Mouse (Mus musculus) CH12.LX (cell line): Measurements from ENCODE around the gene Dek. TPM values are rescaled to one million over a fixed set of nuclear protein-coding genes. Genes with fewer than 3 reads are reported as not detected.

Experiments
- DNase-seq: peaks from one replicate; pipeline ENCODE4 v3.0.0-alpha.2; 2013; ENCODE audit errors: extremely low read depth
- H3K27ac ChIP-seq: 2 replicates; pipeline ENCODE4 v1.5.1; 2012; ENCODE audit warnings: low read depth, mild to moderate bottlenecking, control low read depth, moderate library complexity; ENCODE audit not compliant: insufficient read depth
- H3K27me3 ChIP-seq: replicated peaks from 2 replicates; pipeline ENCODE3; 2012; ENCODE audit warnings: inconsistent platforms
- H3K36me3 ChIP-seq, 2 experiments: replicated peaks in 1 of 2; 2 replicates each; pipeline versions ENCODE3 to v1.6.1; 2012; ENCODE audit warnings: inconsistent platforms in 1 of 2, low read length in 1 of 2, mild to moderate bottlenecking in 1 of 2, mixed read lengths in 1 of 2, moderate library complexity in 1 of 2; ENCODE audit not compliant: control insufficient read depth in 1 of 2, insufficient read depth in 1 of 2
- H3K4me1 ChIP-seq, 2 experiments: 2 replicates each; pipeline ENCODE4 v1.6.1; 2012; ENCODE audit warnings: inconsistent platforms in 1 of 2, moderate library complexity in 1 of 2; ENCODE audit not compliant: insufficient read depth in 2 of 2, control insufficient read depth in 1 of 2
- H3K4me2 ChIP-seq: 2 replicates; pipeline ENCODE4 v1.6.1; 2012; ENCODE audit warnings: low read depth, mild to moderate bottlenecking, control low read depth; ENCODE audit not compliant: poor library complexity, insufficient read depth, severe bottlenecking
- H3K4me3 ChIP-seq, 3 experiments: fragments of 150-350 bp in 1 of 3; sonication (generic) in 1 of 3; replicated peaks in 1 of 3; 2 replicates each; pipeline versions ENCODE3 to v1.5.1; 2011 to 2012; ENCODE audit warnings: low read depth in 2 of 3, low read length in 2 of 3, mild to moderate bottlenecking in 2 of 3, moderate library complexity in 2 of 3, control low read depth in 1 of 3, improper control_type of control experiment in 1 of 3, inconsistent platforms in 1 of 3, mixed read lengths in 1 of 3; ENCODE audit not compliant: poor library complexity in 1 of 3
- H3K79me2 ChIP-seq: replicated peaks from 2 replicates; pipeline ENCODE4 v1.6.1; 2012; ENCODE audit warnings: mild to moderate bottlenecking, moderate library complexity; ENCODE audit not compliant: control insufficient read depth, poor library complexity, insufficient read depth, severe bottlenecking; ENCODE audit errors: extremely low read depth
- H3K9ac ChIP-seq: 2 replicates; pipeline ENCODE4 v1.6.1; 2012; ENCODE audit warnings: low read depth, mild to moderate bottlenecking, control low read depth, moderate library complexity; ENCODE audit not compliant: insufficient read depth
- H3K9me3 ChIP-seq: replicated peaks from 2 replicates; pipeline ENCODE3; 2012; ENCODE audit warnings: low read length, inconsistent platforms, mixed read lengths
- CTCF ChIP-seq, 2 experiments: IDR thresholded peaks in 1 of 2; conservative IDR thresholded peaks in 1 of 2; 2 replicates each; pipeline ENCODE4 v1.5.1; 2011 to 2012; ENCODE audit warnings: low read depth in 2 of 2, low read length in 2 of 2, improper control_type of control experiment in 1 of 2, inconsistent platforms in 1 of 2, mild to moderate bottlenecking in 1 of 2, moderate library complexity in 1 of 2
- ELF1 ChIP-seq: IDR thresholded peaks from 2 replicates; pipeline ENCODE4 v1.6.1; 2014; ENCODE audit warnings: low read depth, mild to moderate bottlenecking, inconsistent platforms, low read length, improper control_type of control experiment
- GABPA ChIP-seq: IDR thresholded peaks from 2 replicates; pipeline ENCODE4 v1.6.1; 2012; ENCODE audit warnings: low read depth, low read length, improper control_type of control experiment, inconsistent platforms; ENCODE audit not compliant: insufficient replicate concordance
- HCFC1 ChIP-seq: IDR thresholded peaks from 2 replicates; pipeline ENCODE4 v1.6.1; 2012; ENCODE audit warnings: low read depth, mild to moderate bottlenecking, inconsistent platforms, low read length, improper control_type of control experiment
- MAZ ChIP-seq: IDR thresholded peaks from 2 replicates; pipeline ENCODE4 v1.6.1; 2012; ENCODE audit warnings: low read depth, mild to moderate bottlenecking, inconsistent platforms, low read length, improper control_type of control experiment, moderate library complexity
- MEF2A ChIP-seq: IDR thresholded peaks from 2 replicates; pipeline ENCODE4 v1.6.1; 2014; ENCODE audit warnings: low read depth, mild to moderate bottlenecking, inconsistent platforms, low read length, improper control_type of control experiment, borderline replicate concordance
- MXI1 ChIP-seq: IDR thresholded peaks from 2 replicates; pipeline ENCODE4 v1.6.1; 2011; ENCODE audit warnings: mild to moderate bottlenecking, low read depth, low read length, improper control_type of control experiment
- NELFE ChIP-seq: IDR thresholded peaks from 2 replicates; pipeline ENCODE4 v1.6.1; 2011; ENCODE audit warnings: low read depth, low read length, improper control_type of control experiment
- NRF1 ChIP-seq: IDR thresholded peaks from 2 replicates; pipeline ENCODE4 v1.6.1; 2014; ENCODE audit warnings: low read depth, mild to moderate bottlenecking, inconsistent platforms, low read length, improper control_type of control experiment, moderate library complexity
- PAX5 ChIP-seq: IDR thresholded peaks from 2 replicates; pipeline ENCODE4 v1.6.1; 2012; ENCODE audit warnings: low read length, inconsistent platforms, mixed read lengths
- POLR2A ChIP-seq: IDR thresholded peaks from 2 replicates; pipeline ENCODE4 v1.6.1; 2011; ENCODE audit warnings: low read depth, mild to moderate bottlenecking, improper control_type of control experiment, low read length
- POLR2AphosphoS2 ChIP-seq: IDR thresholded peaks from 2 replicates; pipeline ENCODE4 v1.6.1; 2011; ENCODE audit warnings: low read depth, low read length, improper control_type of control experiment
- RAD21 ChIP-seq: IDR thresholded peaks from 2 replicates; pipeline ENCODE4 v1.6.1; 2011; ENCODE audit warnings: low read depth, mild to moderate bottlenecking, low read length, improper control_type of control experiment, moderate library complexity
- SIN3A ChIP-seq: IDR thresholded peaks from 2 replicates; pipeline ENCODE4 v1.6.1; 2012; ENCODE audit warnings: low read length, improper control_type of control experiment, inconsistent platforms
- TBP ChIP-seq: conservative IDR thresholded peaks from 2 replicates; pipeline ENCODE4 v1.6.1; 2011; ENCODE audit warnings: low read depth, low read length, improper control_type of control experiment
- TCF12 ChIP-seq: IDR thresholded peaks from 2 replicates; pipeline ENCODE4 v1.6.1; 2014; ENCODE audit warnings: low read depth, mild to moderate bottlenecking, inconsistent platforms, low read length, improper control_type of control experiment
- UBTF ChIP-seq: IDR thresholded peaks from 2 replicates; pipeline ENCODE4 v1.6.1; 2012; ENCODE audit warnings: low read depth, mild to moderate bottlenecking, inconsistent platforms, low read length, improper control_type of control experiment, moderate library complexity
- USF2 ChIP-seq: conservative IDR thresholded peaks from 2 replicates; pipeline ENCODE4 v1.6.1; 2011; ENCODE audit warnings: low read depth, low read length, improper control_type of control experiment
- ZC3H11A ChIP-seq: IDR thresholded peaks from 2 replicates; pipeline ENCODE4 v1.6.1; 2012; ENCODE audit warnings: low read depth, mild to moderate bottlenecking, inconsistent platforms, low read length, improper control_type of control experiment
- dilution Hi-C: fragments of 300-500 bp; cut with MboI; formaldehyde crosslinking; loops from 2 replicates; pipeline ENCODE4 v1.14.3; 2020; ENCODE audit warnings: low sequenced_read_pairs; ENCODE audit not compliant: extremely low pct_unique_long_range_greater_than_20kb, extremely low pct_ligation_motif_present
- in situ Hi-C: fragments of 300-500 bp; cut with MboI; formaldehyde crosslinking; loops from 3 replicates; pipeline ENCODE4 v1.14.3; 2019; ENCODE audit warnings: low sequenced_read_pairs, low pct_ligation_motif_present, low pct_unique_long_range_greater_than_20kb, mixed read lengths
- polyA plus RNA-seq: library from polyadenylated mRNA; unstranded; fragments of >175 nt; gene quantifications from 2 replicates; pipeline ENCODE4 v1.2.1, GENCODE M21; 2012; ENCODE audit warnings: low read depth; ENCODE audit not compliant: insufficient read length
- total RNA-seq, 2 experiments: library from RNA; depleted of rRNA; stranded (reverse); fragments of 300-350 nt in 1 of 2; fragments of >200 nt in 1 of 2; gene quantifications; 2 replicates each; pipeline ENCODE4 v1.2.3; 2012 to 2014

The Dek gene
- total and polyA plus RNA-seq, 3 experiments: 28.8 to 228 (median 196) TPM

DNA sequence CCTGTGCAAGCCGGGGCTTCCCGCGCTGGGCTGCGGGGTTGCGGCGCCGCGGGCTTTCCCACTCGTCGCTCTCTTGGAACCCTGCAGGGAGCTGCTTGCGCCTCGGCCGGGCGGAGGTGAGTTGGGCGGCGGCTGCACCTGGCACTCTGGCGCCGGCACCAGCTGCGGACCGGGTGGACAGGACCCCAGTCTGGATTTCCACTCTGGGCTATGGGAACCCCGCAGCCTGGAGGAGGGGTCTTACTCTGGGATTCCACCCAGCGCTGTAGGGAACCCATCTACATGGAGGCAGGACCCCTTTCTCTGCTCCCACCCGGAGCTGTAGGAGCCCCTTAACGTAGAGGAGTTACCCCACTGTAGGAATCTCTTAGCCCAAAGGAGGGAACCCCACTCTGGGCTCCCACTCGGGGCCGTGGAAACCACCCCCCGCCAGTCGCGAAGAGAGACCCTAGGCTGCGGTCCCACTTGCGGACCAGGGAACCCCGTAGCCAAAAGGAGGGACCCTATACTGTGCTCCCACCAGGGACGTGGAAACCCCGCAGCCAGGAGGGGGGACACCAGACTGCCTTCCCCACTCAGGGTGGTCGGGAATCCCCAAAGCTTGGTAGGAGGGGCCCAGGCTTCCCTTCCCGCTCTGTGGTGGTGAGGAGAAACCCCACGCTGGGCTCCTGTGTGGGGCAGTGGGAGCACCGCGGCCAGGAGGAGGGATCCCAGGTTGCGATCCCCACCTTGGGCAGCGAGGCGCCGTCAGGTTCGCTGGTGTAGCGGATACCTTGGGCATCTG lies 62.0 kb downstream of the Dek start:
- no peak for DNase-seq
- H3K27ac ChIP-seq: no peak overlapping the region
- H3K4me3 ChIP-seq: peak overlapping the region; percentile 66 to 89 (median 81)
- H3K27me3 ChIP-seq: no peaks in the 10 kb centered on the region
- TF ChIP-seq POLR2AphosphoS2 (no peak), UBTF (peak; percentile 27; the same call in 1 of the 2 replicates)
- TF ChIP-seq, all 38 proteins: peak for 1
- Histone ChIP-seq H3K4me1 (peaks cover 0 to 19% of the 10 kb centered on the region in 2 experiments; a peak in 2 of 4 replicates), H3K9me3 (no peaks in the 10 kb centered on the region), H3K79me2 (no peaks in the 10 kb centered on the region; the same call in 1 of the 2 replicates), H3K9ac (peak overlapping the region; percentile 51), H3K36me3 (peaks cover 0 to 10% of the 10 kb centered on the region in 2 experiments), H3K4me2 (peak overlapping the region; percentile 89)
- in situ Hi-C loops: no loop called here
- dilution Hi-C loops: no loop called here

DNA sequence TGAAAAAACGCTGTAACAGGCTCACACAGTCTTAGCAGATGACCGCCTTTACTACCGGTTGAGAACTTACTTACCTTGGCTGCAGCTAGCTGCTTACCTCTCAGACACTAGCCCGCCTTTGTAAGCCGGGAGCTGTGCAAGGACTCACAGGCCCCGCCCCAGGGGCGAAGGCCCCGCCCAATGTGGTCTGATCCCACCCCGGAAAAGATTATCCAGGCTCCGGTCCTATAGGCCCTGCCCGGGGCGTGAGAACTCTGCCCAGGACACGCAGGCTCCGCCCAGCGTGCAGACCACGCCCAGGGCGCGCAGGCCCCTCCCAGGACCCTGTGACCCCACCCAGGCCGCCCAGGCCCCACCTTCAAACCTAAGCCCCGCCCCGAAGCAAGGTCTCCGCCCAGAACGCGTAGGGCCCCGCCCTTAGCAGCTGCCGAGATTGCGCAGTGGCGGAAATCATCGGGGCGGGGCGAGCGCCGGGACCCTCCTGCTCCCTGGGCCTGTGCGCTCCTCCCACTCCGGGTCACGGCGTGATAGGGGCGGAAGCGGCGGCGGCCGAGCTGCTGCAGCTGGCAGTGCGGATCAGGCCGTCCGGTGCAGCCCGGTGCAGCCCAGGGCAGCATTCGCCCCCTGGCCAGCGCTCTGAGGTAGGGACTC lies 62.8 kb downstream of the Dek start, which contains the start of gene Kdm1b:
Gene Kdm1b, plus strand, starts transcription at position 470 of the 651 bp plus-strand sequence.
- Histone ChIP-seq H3K4me2 (peak within 1 kb of the TSS; percentile 89), H3K27ac (no peak within 1 kb of the TSS), H3K9ac (peak within 1 kb of the TSS; percentile 51), H3K9me3 (no peaks in the 10 kb centered on the region), H3K4me1 (peaks cover 0 to 19% of the 10 kb centered on the region in 2 experiments; a peak in 2 of 4 replicates), H3K27me3 (no peaks in the 10 kb centered on the region), H3K36me3 (peaks cover 0 to 4% of the 10 kb centered on the region in 2 experiments), H3K4me3 (peak within 1 kb of the TSS; percentile 66 to 89 (median 81)), H3K79me2 (no peaks in the 10 kb centered on the region; the same call in 1 of the 2 replicates)
- dilution Hi-C loops (no loop called here), in situ Hi-C loops (no loop called here)
- DNase-seq: peak; percentile 96
- no peak; the same call in 1 of the 2 replicates for TF ChIP-seq TBP
- peak; percentile 91 for TF ChIP-seq NRF1
- no peak for TF ChIP-seq UBTF
- peak; percentile 37; the same call in 1 of the 2 replicates for TF ChIP-seq MXI1
- peak; percentile 63; the same call in 1 of the 2 replicates for TF ChIP-seq TCF12
- TF ChIP-seq USF2: no peak
- TF ChIP-seq RAD21: no peak
- TF ChIP-seq GABPA: no peak
- TF ChIP-seq POLR2A: peak; percentile 64
- TF ChIP-seq SIN3A: peak; percentile 70; the same call in 1 of the 2 replicates
- 0 out of 2 replicates have a peak, but pooled peaks have one; percentile 6 for TF ChIP-seq MEF2A
- peak; percentile 69 for TF ChIP-seq NELFE
- TF ChIP-seq ELF1: peak; percentile 77
- TF ChIP-seq ZC3H11A: no peak
- no peak for TF ChIP-seq CTCF (conservative IDR thresholded peaks at IDR 0.05 in 1 of 2, IDR thresholded peaks at IDR 0.05 in 1 of 2; ENCODE audit: low read depth in 2 of 2, low read length in 2 of 2)
- TF ChIP-seq MAZ: no peak
- no peak for TF ChIP-seq PAX5
- peak; percentile 33; the same call in 1 of the 2 replicates for TF ChIP-seq HCFC1
